Mouse (Mus musculus): ENCODE results near the gene Metrnl. TPM values are rescaled to one million over a fixed set of nuclear protein-coding genes. Genes with fewer than 3 reads are reported as not detected.

Metrnl gene
- polyA plus RNA-seq, 1 experiment from 2014 or later, result 7.0 TPM

GRCm38 (mm10) chr11:121734184-121734583 lies 32.8 kb downstream of the Metrnl start:
- no peaks in the 10 kb centered on the region for H3K36me3 ChIP-seq (ENCODE audit: control insufficient read depth, insufficient read depth, low read length)
- ATAC-seq (replicated peaks; ENCODE audit: insufficient number of reproducible peaks, low FRiP score, low TSS enrichment), result no peak
- no peaks in the 10 kb centered on the region for H3K27me3 ChIP-seq (ENCODE audit: control insufficient read depth, insufficient read depth, low read length)
- H3K9ac ChIP-seq (ENCODE audit: low read depth, low read length), result no peak overlapping the region
- no peak overlapping the region for H3K4me2 ChIP-seq
- H3K9me3 ChIP-seq (replicated peaks; ENCODE audit: control insufficient read depth, low read length), result no peaks in the 10 kb centered on the region
- H3K27ac ChIP-seq (ENCODE audit: low read depth, low read length), result no peak overlapping the region
- H3K4me3 ChIP-seq (ENCODE audit: low read depth, low read length), result no peak overlapping the region
- 76% methylated on average over 1 of the region's 1 CpGs for WGBS (ENCODE audit: insufficient replicate concordance)
- H3K4me1 ChIP-seq (ENCODE audit: control insufficient read depth, insufficient read depth, low read length), result no peaks in the 10 kb centered on the region

- no peak for ATAC-seq (replicated peaks; ENCODE audit: insufficient number of reproducible peaks, low FRiP score, low TSS enrichment)
- Histone ChIP-seq H3K4me2 (no peak overlapping the region), H3K4me1 (ENCODE audit: control insufficient read depth, insufficient read depth, low read length) (no peaks in the 10 kb centered on the region), H3K27me3 (ENCODE audit: control insufficient read depth, insufficient read depth, low read length) (no peaks in the 10 kb centered on the region), H3K27ac (ENCODE audit: low read depth, low read length) (no peak overlapping the region), H3K9me3 (replicated peaks; ENCODE audit: control insufficient read depth, low read length) (no peaks in the 10 kb centered on the region), H3K4me3 (ENCODE audit: low read depth, low read length) (no peak overlapping the region), H3K9ac (ENCODE audit: low read depth, low read length) (no peak overlapping the region), H3K36me3 (ENCODE audit: control insufficient read depth, insufficient read depth, low read length) (no peaks in the 10 kb centered on the region)
- WGBS (ENCODE audit: insufficient replicate concordance), result 27% methylated on average over 1 of the region's 1 CpGs
Measured at GRCm38 (mm10) chr11:121734892-121735291, 33.5 kb downstream of the Metrnl start.

GRCm38 (mm10) chr11:121738616-121739015 lies 37.3 kb downstream of the Metrnl start:
- Histone ChIP-seq H3K4me3 (ENCODE audit: low read depth, low read length) (no peak overlapping the region), H3K36me3 (ENCODE audit: control insufficient read depth, insufficient read depth, low read length) (no peaks in the 10 kb centered on the region), H3K9me3 (replicated peaks; ENCODE audit: control insufficient read depth, low read length) (no peaks in the 10 kb centered on the region), H3K9ac (ENCODE audit: low read depth, low read length) (no peak overlapping the region), H3K4me1 (ENCODE audit: control insufficient read depth, insufficient read depth, low read length) (no peaks in the 10 kb centered on the region; the same call in 1 of the 2 replicates), H3K4me2 (no peak overlapping the region), H3K27ac (ENCODE audit: low read depth, low read length) (no peak overlapping the region), H3K27me3 (ENCODE audit: control insufficient read depth, insufficient read depth, low read length) (no peaks in the 10 kb centered on the region)
- 69% methylated on average over 3 of the region's 3 CpGs for WGBS (ENCODE audit: insufficient replicate concordance)
- no peak for ATAC-seq (replicated peaks; ENCODE audit: insufficient number of reproducible peaks, low FRiP score, low TSS enrichment)

- 52% methylated on average over 1 of the region's 1 CpGs for WGBS (ENCODE audit: insufficient replicate concordance)
- Histone ChIP-seq H3K9me3 (replicated peaks; ENCODE audit: control insufficient read depth, low read length) (no peaks in the 10 kb centered on the region), H3K4me2 (no peak overlapping the region), H3K9ac (ENCODE audit: low read depth, low read length) (no peak overlapping the region), H3K4me3 (ENCODE audit: low read depth, low read length) (no peak overlapping the region), H3K4me1 (ENCODE audit: control insufficient read depth, insufficient read depth, low read length) (no peaks in the 10 kb centered on the region; the same call in 1 of the 2 replicates), H3K27ac (ENCODE audit: low read depth, low read length) (no peak overlapping the region), H3K36me3 (ENCODE audit: control insufficient read depth, insufficient read depth, low read length) (no peaks in the 10 kb centered on the region), H3K27me3 (ENCODE audit: control insufficient read depth, insufficient read depth, low read length) (no peaks in the 10 kb centered on the region)
- no peak for ATAC-seq (replicated peaks; ENCODE audit: insufficient number of reproducible peaks, low FRiP score, low TSS enrichment)
Measured at GRCm38 (mm10) chr11:121740906-121741305, 39.6 kb downstream of the Metrnl start.

GRCm38 (mm10) chr11:121741433-121741832 lies 40.1 kb downstream of the Metrnl start:
- no peak overlapping the region for H3K27ac ChIP-seq (ENCODE audit: low read depth, low read length)
- no peak for ATAC-seq (replicated peaks; ENCODE audit: insufficient number of reproducible peaks, low FRiP score, low TSS enrichment)
- H3K4me3 ChIP-seq (ENCODE audit: low read depth, low read length), result no peak overlapping the region
- H3K9me3 ChIP-seq (replicated peaks; ENCODE audit: control insufficient read depth, low read length), result no peaks in the 10 kb centered on the region
- H3K27me3 ChIP-seq (ENCODE audit: control insufficient read depth, insufficient read depth, low read length), result no peaks in the 10 kb centered on the region
- 69% methylated on average over 1 of the region's 1 CpGs for WGBS (ENCODE audit: insufficient replicate concordance)
- no peak overlapping the region for H3K9ac ChIP-seq (ENCODE audit: low read depth, low read length)
- H3K4me2 ChIP-seq, result no peak overlapping the region
- H3K36me3 ChIP-seq (ENCODE audit: control insufficient read depth, insufficient read depth, low read length), result no peaks in the 10 kb centered on the region
- no peaks in the 10 kb centered on the region; the same call in 1 of the 2 replicates for H3K4me1 ChIP-seq (ENCODE audit: control insufficient read depth, insufficient read depth, low read length)

- Histone ChIP-seq H3K4me3 (ENCODE audit: low read depth, low read length) (no peak overlapping the region), H3K27me3 (ENCODE audit: control insufficient read depth, insufficient read depth, low read length) (no peaks in the 10 kb centered on the region), H3K4me1 (ENCODE audit: control insufficient read depth, insufficient read depth, low read length) (no peaks in the 10 kb centered on the region; the same call in 1 of the 2 replicates), H3K36me3 (ENCODE audit: control insufficient read depth, insufficient read depth, low read length) (no peaks in the 10 kb centered on the region), H3K4me2 (no peak overlapping the region), H3K9me3 (replicated peaks; ENCODE audit: control insufficient read depth, low read length) (no peaks in the 10 kb centered on the region), H3K9ac (ENCODE audit: low read depth, low read length) (no peak overlapping the region), H3K27ac (ENCODE audit: low read depth, low read length) (no peak overlapping the region)
- ATAC-seq (replicated peaks; ENCODE audit: insufficient number of reproducible peaks, low FRiP score, low TSS enrichment), result no peak
- whole genome bisulfite sequencing (ENCODE audit: insufficient replicate concordance), result 68% methylated on average over 1 of the region's 1 CpGs
Measured at GRCm38 (mm10) chr11:121743113-121743512, 41.8 kb downstream of the Metrnl start.

- Histone ChIP-seq H3K9me3 (replicated peaks; ENCODE audit: control insufficient read depth, low read length) (no peaks in the 10 kb centered on the region), H3K27ac (ENCODE audit: low read depth, low read length) (no peak overlapping the region), H3K4me2 (no peak overlapping the region), H3K4me3 (ENCODE audit: low read depth, low read length) (no peak overlapping the region), H3K36me3 (ENCODE audit: control insufficient read depth, insufficient read depth, low read length) (no peaks in the 10 kb centered on the region), H3K9ac (ENCODE audit: low read depth, low read length) (no peak overlapping the region), H3K4me1 (ENCODE audit: control insufficient read depth, insufficient read depth, low read length) (no peaks in the 10 kb centered on the region; the same call in 1 of the 2 replicates), H3K27me3 (ENCODE audit: control insufficient read depth, insufficient read depth, low read length) (no peaks in the 10 kb centered on the region)
- no peak for ATAC-seq (replicated peaks; ENCODE audit: insufficient number of reproducible peaks, low FRiP score, low TSS enrichment)
Measured at GRCm38 (mm10) chr11:121743915-121744628, 42.7 kb downstream of the Metrnl start.

- WGBS (ENCODE audit: insufficient replicate concordance), result 70% methylated on average over 12 of the region's 12 CpGs
- H3K9ac ChIP-seq (ENCODE audit: low read depth, low read length), result no peak overlapping the region
- ATAC-seq (replicated peaks; ENCODE audit: insufficient number of reproducible peaks, low FRiP score, low TSS enrichment), result no peak
- H3K4me2 ChIP-seq, result no peak overlapping the region
- no peak overlapping the region for H3K27ac ChIP-seq (ENCODE audit: low read depth, low read length)
- no peak overlapping the region for H3K4me3 ChIP-seq (ENCODE audit: low read depth, low read length)
- no peaks in the 10 kb centered on the region for H3K9me3 ChIP-seq (replicated peaks; ENCODE audit: control insufficient read depth, low read length)
- no peaks in the 10 kb centered on the region for H3K27me3 ChIP-seq (ENCODE audit: control insufficient read depth, insufficient read depth, low read length)
- no peaks in the 10 kb centered on the region for H3K36me3 ChIP-seq (ENCODE audit: control insufficient read depth, insufficient read depth, low read length)
- H3K4me1 ChIP-seq (ENCODE audit: control insufficient read depth, insufficient read depth, low read length), result no peaks in the 10 kb centered on the region
Measured at GRCm38 (mm10) chr11:121746941-121747494, 45.7 kb downstream of the Metrnl start.

Measured in heart, embryonic 11.5 days (tissue).